Mouse (Mus musculus) heart, postnatal 0 days (tissue): Measurements from ENCODE around the gene Ak8. TPM values are rescaled to one million over a fixed set of nuclear protein-coding genes. Genes with fewer than 3 reads are reported as not detected.

Experiments
- ATAC-seq: fragments of 200-750 bp; cut with Nextera tagmentation; 2 replicates; pipeline ENCODE4 v1.8.0; 2017; ENCODE audit warnings: low read depth, moderate number of reproducible peaks, moderate library complexity; ENCODE audit not compliant: insufficient read depth
- DNase-seq: peaks from one replicate; pipeline ENCODE4 v3.0.0-alpha.2; 2016; ENCODE audit warnings: low spot score
- H3K27ac ChIP-seq: fragments of 300-500 bp; sonication (generic); 2 replicates; pipeline ENCODE4 v1.5.1; 2014; ENCODE audit warnings: low read depth, mild to moderate bottlenecking
- H3K27me3 ChIP-seq: fragments of 300-500 bp; sonication (generic); 2 replicates; pipeline ENCODE4 v1.6.1; 2014; ENCODE audit warnings: low read length, mixed read lengths; ENCODE audit not compliant: control insufficient read depth, insufficient read depth
- H3K36me3 ChIP-seq: fragments of 300-500 bp; sonication (generic); replicated peaks from 2 replicates; pipeline ENCODE4 v1.6.1; 2014; ENCODE audit warnings: low read length, mixed read lengths; ENCODE audit not compliant: control insufficient read depth, insufficient read depth
- H3K4me1 ChIP-seq: fragments of 300-500 bp; sonication (generic); 2 replicates; pipeline ENCODE4 v1.6.1; 2014; ENCODE audit warnings: antibody characterized with exemption; ENCODE audit not compliant: control insufficient read depth, insufficient read depth
- H3K4me2 ChIP-seq: fragments of 300-500 bp; sonication (generic); 2 replicates; pipeline ENCODE4 v1.6.1; 2014; ENCODE audit warnings: low read depth, mild to moderate bottlenecking, low read length, moderate library complexity
- H3K4me3 ChIP-seq: fragments of 300-500 bp; sonication (generic); 2 replicates; pipeline ENCODE4 v1.5.1; 2014; ENCODE audit warnings: low read depth, low read length
- H3K9ac ChIP-seq: fragments of 300-500 bp; sonication (generic); replicated peaks from 2 replicates; pipeline ENCODE4 v1.6.1; 2014; ENCODE audit warnings: low read depth, low read length, mixed read lengths
- H3K9me3 ChIP-seq: fragments of 300-500 bp; sonication (generic); replicated peaks from 2 replicates; pipeline ENCODE4 v1.6.1; 2016; ENCODE audit warnings: low read length; ENCODE audit not compliant: control insufficient read depth
- CTCF ChIP-seq: IDR thresholded peaks from 2 replicates; pipeline ENCODE4 v1.5.1; 2016; ENCODE audit warnings: antibody characterized with exemption, control low read depth, low read depth
- EP300 ChIP-seq: IDR thresholded peaks from 2 replicates; pipeline ENCODE4 v1.6.1; 2016; ENCODE audit warnings: antibody characterized with exemption, low read depth
- WGBS: fragments of 180-500 bp; shearing (Covaris S2); extraction: QIAGEN DNeasy Blood & Tissue Kit; methylation state at CpG from one replicate; pipeline ENCODE4 v1.1.7; 2014; 5-methylcytosine and 5-hydroxymethylcytosine counted together
- polyA plus RNA-seq: library from polyadenylated mRNA; unstranded; fragments of >200 nt; fragmentation: Nextera tagmentation; extraction: Ambion mirVana; gene quantifications from 2 replicates; pipeline ENCODE4 v1.2.1, GENCODE M21; 2015
- total RNA-seq: library from RNA; depleted of rRNA; stranded (reverse); fragments of >200 nt; gene quantifications from 2 replicates; pipeline ENCODE4 v1.2.3, GENCODE M21; 2014; ENCODE audit warnings: low replicate concordance

Gene Ak8
- total and polyA plus RNA-seq, 2 experiments from 2014 or later = 0.37 TPM; not detected in 1

GRCm38 (mm10) chr2:28786355-28787066 lies 86.5 kb downstream of the Ak8 start:
- no peak overlapping the region for H3K4me2 ChIP-seq
- H3K9ac ChIP-seq = no peak overlapping the region
- no peaks in the 10 kb centered on the region for H3K36me3 ChIP-seq
- H3K9me3 ChIP-seq = no peaks in the 10 kb centered on the region
- DNase-seq (no peak), ATAC-seq (no peak)
- TF ChIP-seq CTCF = no peak
- TF ChIP-seq EP300 = no peak
- H3K27ac ChIP-seq = no peak overlapping the region
- no peaks in the 10 kb centered on the region for H3K27me3 ChIP-seq
- 73% methylated on average over 16 of the region's 16 CpGs for WGBS
- H3K4me1 ChIP-seq = no peaks in the 10 kb centered on the region
- no peak overlapping the region for H3K4me3 ChIP-seq

GRCm38 (mm10) chr2:28787067-28787619 lies 87.2 kb downstream of the Ak8 start:
- no peak overlapping the region for H3K4me2 ChIP-seq
- H3K9ac ChIP-seq = no peak overlapping the region
- H3K9me3 ChIP-seq = no peaks in the 10 kb centered on the region
- H3K27me3 ChIP-seq = no peaks in the 10 kb centered on the region
- no peak for DNase-seq
- H3K4me3 ChIP-seq = no peak overlapping the region
- H3K36me3 ChIP-seq = no peaks in the 10 kb centered on the region
- ATAC-seq = no peak
- WGBS = 74% methylated on average over 6 of the region's 6 CpGs
- no peak overlapping the region for H3K27ac ChIP-seq
- TF ChIP-seq CTCF (no peak), EP300 (no peak)
- H3K4me1 ChIP-seq = no peaks in the 10 kb centered on the region

- H3K4me2 ChIP-seq = peak overlapping the region; percentile 37
- DNase-seq (peak; percentile 85), ATAC-seq (peak; percentile 78; the same call in 1 of the 2 replicates)
- no peak overlapping the region for H3K27ac ChIP-seq
- H3K9me3 ChIP-seq = no peaks in the 10 kb centered on the region
- H3K9ac ChIP-seq = no peak overlapping the region
- TF ChIP-seq EP300 (no peak), CTCF (no peak)
- H3K4me3 ChIP-seq = no peak overlapping the region
- no peaks in the 10 kb centered on the region for H3K27me3 ChIP-seq
- no peaks in the 10 kb centered on the region for H3K36me3 ChIP-seq
- WGBS = 22% methylated on average over 5 of the region's 6 CpGs
- no peaks in the 10 kb centered on the region for H3K4me1 ChIP-seq
Observed at GRCm38 (mm10) chr2:28792931-28793610, 93.1 kb downstream of the Ak8 start.

GRCm38 (mm10) chr2:28794623-28795022 lies 94.7 kb downstream of the Ak8 start:
- H3K4me2 ChIP-seq = no peak overlapping the region
- 76% methylated on average over 5 of the region's 5 CpGs for WGBS

GRCm38 (mm10) chr2:28796298-28796697 lies 96.3 kb downstream of the Ak8 start:
- DNase-seq (no peak), ATAC-seq (no peak)
- 50% methylated on average over 8 of the region's 8 CpGs for WGBS

More at GRCm38 (mm10) chr2:28794623-28795022, 94.7 kb downstream of the Ak8 start:
- no peak overlapping the region for H3K27ac ChIP-seq
- ATAC-seq (no peak), DNase-seq (no peak)
- no peak overlapping the region for H3K4me3 ChIP-seq
- H3K9ac ChIP-seq = no peak overlapping the region
- TF ChIP-seq CTCF = no peak
- TF ChIP-seq EP300 = no peak
- no peaks in the 10 kb centered on the region for H3K9me3 ChIP-seq
- no peaks in the 10 kb centered on the region for H3K4me1 ChIP-seq
- H3K27me3 ChIP-seq = no peaks in the 10 kb centered on the region
- no peaks in the 10 kb centered on the region for H3K36me3 ChIP-seq

More at GRCm38 (mm10) chr2:28796298-28796697, 96.3 kb downstream of the Ak8 start:
- H3K9ac ChIP-seq = no peak overlapping the region
- no peaks in the 10 kb centered on the region for H3K27me3 ChIP-seq
- H3K4me2 ChIP-seq = no peak overlapping the region
- H3K4me1 ChIP-seq = no peaks in the 10 kb centered on the region
- TF ChIP-seq EP300 = no peak
- TF ChIP-seq CTCF = no peak
- no peaks in the 10 kb centered on the region for H3K36me3 ChIP-seq
- H3K4me3 ChIP-seq = no peak overlapping the region
- no peaks in the 10 kb centered on the region for H3K9me3 ChIP-seq
- no peak overlapping the region for H3K27ac ChIP-seq
